Mouse (Mus musculus): ENCODE data around the gene Ston2. TPM values are rescaled to one million over a fixed set of nuclear protein-coding genes. Genes with fewer than 3 reads are reported as not detected.
A peak's percentile ranks its signal among the peaks of the same experiment; 100 is the strongest.
"Not testable (repeated sequence)": the region's sequence is repeated elsewhere in the genome, so short reads cannot be mapped to it uniquely, and the experiment has no call there.

The Ston2 gene
- polyA plus RNA-seq, 1 experiment from 2014 or later = 6.8 TPM

DNA sequence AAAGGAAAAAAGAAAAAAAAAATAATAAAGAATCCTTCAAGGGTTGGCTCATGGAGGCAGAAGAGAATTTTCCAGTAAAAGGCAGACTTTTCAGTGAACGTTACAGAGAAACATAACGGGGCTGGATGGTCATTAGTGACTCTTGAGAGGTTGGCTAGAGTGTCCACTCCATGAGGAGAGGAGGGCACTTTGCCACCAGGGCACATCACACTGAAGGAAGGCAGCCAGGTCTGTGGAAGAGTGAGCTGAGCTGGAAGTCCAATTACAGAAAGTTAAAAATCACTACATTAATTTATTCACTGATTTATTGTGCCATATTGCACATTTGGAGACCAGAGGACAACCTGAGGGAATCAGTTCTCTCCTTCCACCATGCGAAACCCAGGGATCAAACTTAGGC is 28.4 kb downstream of the Ston2 start:
- Histone ChIP-seq H3K4me3 (no peak overlapping the region), H3K4me1 (replicated peaks) (peaks cover 11% of the 10 kb centered on the region), H3K36me3 (no peaks in the 10 kb centered on the region), H3K4me2 (no peak overlapping the region), H3K27ac (replicated peaks) (no peak overlapping the region), H3K9me3 (no peaks in the 10 kb centered on the region), H3K27me3 (no peaks in the 10 kb centered on the region), H3K9ac (no peak overlapping the region)
- 83% methylated on average over 3 of the region's 3 CpGs for WGBS
- ATAC-seq (ENCODE audit: low read depth) = no peak

DNA sequence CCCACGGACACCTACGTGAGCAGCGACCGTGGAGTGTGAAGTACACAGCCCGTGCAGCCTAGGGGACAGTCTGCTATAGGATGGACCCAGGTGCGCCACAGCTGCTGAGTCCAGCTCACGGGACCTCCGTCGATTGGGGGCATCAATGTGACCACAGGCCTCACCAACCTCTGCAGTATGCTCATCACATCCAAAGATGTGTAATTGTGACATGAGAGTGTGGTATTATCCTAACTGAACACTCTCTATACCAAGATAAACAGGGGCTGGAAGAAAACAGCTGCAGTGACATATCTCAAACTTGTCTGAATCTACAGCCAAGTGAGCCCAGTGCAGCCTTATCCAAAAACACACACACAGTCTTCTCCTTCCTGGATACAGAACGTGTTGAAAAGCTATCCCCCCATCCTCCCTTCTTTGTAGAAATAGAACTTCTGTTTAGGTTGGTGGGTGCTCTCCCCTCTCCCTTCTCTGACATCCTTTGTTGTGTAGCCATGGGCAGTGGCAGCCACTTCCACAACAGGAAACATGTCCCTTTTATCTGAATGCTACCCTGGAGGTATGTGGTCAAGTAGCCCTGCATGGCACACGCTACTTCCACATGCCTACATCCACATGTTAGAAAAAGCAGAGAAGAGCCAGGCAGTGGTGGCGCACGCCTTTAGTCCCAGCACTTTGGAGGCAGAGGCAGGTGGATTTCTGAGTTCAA is 30.2 kb downstream of the Ston2 start:
- WGBS = 76% methylated on average over 13 of the region's 13 CpGs

GRCm38 (mm10) chr12:91756562-91757166 is 31.5 kb downstream of the Ston2 start:
- H3K36me3 ChIP-seq = no peaks in the 10 kb centered on the region
- H3K9me3 ChIP-seq = no peaks in the 10 kb centered on the region
- H3K4me3 ChIP-seq = no peak overlapping the region
- H3K27me3 ChIP-seq = no peaks in the 10 kb centered on the region
- H3K27ac ChIP-seq (replicated peaks) = no peak overlapping the region
- no peak overlapping the region for H3K9ac ChIP-seq
- no peaks in the 10 kb centered on the region for H3K4me1 ChIP-seq (replicated peaks)
- H3K4me2 ChIP-seq = no peak overlapping the region
- no peak for ATAC-seq (ENCODE audit: low read depth)
- WGBS = 58% methylated on average over 5 of the region's 5 CpGs

More for the DNA sequence above, 30.2 kb downstream of the Ston2 start:
- Histone ChIP-seq H3K4me2 (no peak overlapping the region), H3K9me3 (no peaks in the 10 kb centered on the region), H3K36me3 (no peaks in the 10 kb centered on the region), H3K27ac (replicated peaks) (no peak overlapping the region), H3K9ac (no peak overlapping the region), H3K4me1 (replicated peaks) (no peaks in the 10 kb centered on the region), H3K27me3 (no peaks in the 10 kb centered on the region), H3K4me3 (no peak overlapping the region)
- no peak for ATAC-seq (ENCODE audit: low read depth)

DNA sequence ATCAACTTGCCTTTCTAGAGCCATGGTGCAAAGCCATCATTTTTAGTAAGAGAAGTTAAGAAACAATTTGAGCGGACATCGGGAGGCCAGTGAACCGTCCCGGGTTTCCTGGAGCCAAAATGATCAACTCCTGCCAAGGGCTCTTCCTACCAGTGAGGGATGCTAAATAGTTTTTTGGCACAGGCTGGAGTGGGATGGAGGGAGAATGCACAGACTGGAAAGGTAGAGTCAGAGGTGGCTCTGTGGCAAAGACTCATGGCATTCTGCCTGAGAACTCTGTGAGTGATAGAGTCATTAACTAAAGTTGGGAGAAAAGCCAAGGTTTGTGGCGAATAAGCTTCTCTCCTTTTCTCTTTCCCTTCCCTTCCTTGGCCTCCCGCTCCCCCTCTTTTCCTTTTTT is 33.6 kb downstream of the Ston2 start:
- H3K4me3 ChIP-seq = no peak overlapping the region
- WGBS = 80% methylated on average over 6 of the region's 6 CpGs
- H3K36me3 ChIP-seq = no peaks in the 10 kb centered on the region
- no peak for ATAC-seq (ENCODE audit: low read depth)
- peaks cover 12% of the 10 kb centered on the region for H3K4me1 ChIP-seq (replicated peaks)
- H3K27ac ChIP-seq (replicated peaks) = no peak overlapping the region
- no peaks in the 10 kb centered on the region for H3K9me3 ChIP-seq
- H3K4me2 ChIP-seq = no peak overlapping the region
- no peaks in the 10 kb centered on the region for H3K27me3 ChIP-seq
- H3K9ac ChIP-seq = no peak overlapping the region

DNA sequence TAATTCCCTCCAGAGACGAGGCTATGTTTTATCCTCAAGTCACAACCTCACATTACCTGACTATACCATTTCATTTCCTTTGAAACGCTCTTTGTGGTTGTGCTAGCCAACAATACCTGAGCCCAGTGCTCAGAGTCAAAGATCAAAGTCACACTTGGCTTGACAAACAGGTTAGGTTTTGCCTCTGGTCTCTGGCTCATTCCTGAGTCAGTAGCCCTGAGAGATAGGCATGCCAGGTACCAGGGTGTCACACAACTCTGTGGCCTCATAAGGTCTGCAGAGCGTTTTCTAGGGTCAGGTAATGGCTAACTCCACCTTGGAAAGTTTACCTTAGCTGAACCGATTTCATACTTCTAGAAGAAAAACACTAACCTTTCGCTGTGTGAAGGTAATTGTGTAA is 35.5 kb downstream of the Ston2 start:
- Histone ChIP-seq H3K9ac (no peak overlapping the region), H3K36me3 (no peaks in the 10 kb centered on the region), H3K4me2 (no peak overlapping the region), H3K4me3 (no peak overlapping the region), H3K27me3 (no peaks in the 10 kb centered on the region), H3K27ac (replicated peaks) (no peak overlapping the region), H3K9me3 (no peaks in the 10 kb centered on the region), H3K4me1 (replicated peaks) (peaks cover 31% of the 10 kb centered on the region)
- 92% methylated on average over 5 of the region's 5 CpGs for WGBS
- ATAC-seq (ENCODE audit: low read depth) = no peak

- no peak for ATAC-seq (ENCODE audit: low read depth)
- no peak overlapping the region for H3K4me2 ChIP-seq
- no peaks in the 10 kb centered on the region for H3K27me3 ChIP-seq
- no peaks in the 10 kb centered on the region for H3K36me3 ChIP-seq
- H3K9ac ChIP-seq = no peak overlapping the region
- H3K4me1 ChIP-seq (replicated peaks) = peaks cover 34% of the 10 kb centered on the region
- no peak overlapping the region for H3K27ac ChIP-seq (replicated peaks)
- no peaks in the 10 kb centered on the region for H3K9me3 ChIP-seq
- WGBS = 89% methylated on average over 13 of the region's 13 CpGs
- no peak overlapping the region for H3K4me3 ChIP-seq
These were observed 36.1 kb downstream of the Ston2 start for GRCm38 (mm10) chr12:91751893-91752597.

DNA sequence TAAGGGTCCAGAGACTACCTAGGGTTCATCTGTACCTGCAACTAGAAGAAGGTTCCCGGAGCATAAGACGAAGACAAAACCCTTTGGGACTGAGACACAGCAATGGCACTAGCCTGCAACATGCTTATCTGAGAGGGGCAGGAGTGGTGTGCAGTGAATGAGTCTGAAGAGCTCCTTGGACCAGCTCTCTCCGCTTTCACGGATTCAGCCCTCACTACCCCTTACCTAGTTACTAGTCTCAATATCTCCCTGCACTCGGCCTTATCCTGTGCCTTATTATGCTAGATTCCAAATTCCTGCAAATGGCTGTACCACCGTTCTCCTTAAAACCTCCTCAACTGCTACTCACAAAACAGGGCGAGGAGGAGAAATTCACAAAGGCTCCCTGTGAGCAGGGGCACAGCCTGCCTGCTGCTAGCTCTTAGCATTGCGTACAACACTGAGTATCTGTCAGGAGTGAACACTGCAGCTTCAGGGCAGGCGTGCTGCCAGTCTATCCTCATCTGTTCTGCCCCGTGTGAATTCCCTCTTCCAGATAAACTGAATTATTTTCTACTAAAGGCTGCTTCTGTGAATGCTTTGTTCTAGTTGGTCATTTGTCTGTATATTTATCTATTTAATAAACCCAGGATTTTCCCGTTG is 38.5 kb downstream of the Ston2 start:
- H3K27ac ChIP-seq (replicated peaks) = peak overlapping the region; percentile 70
- no peak overlapping the region for H3K9ac ChIP-seq
- no peak overlapping the region for H3K4me2 ChIP-seq
- H3K27me3 ChIP-seq = no peaks in the 10 kb centered on the region
- H3K36me3 ChIP-seq = no peaks in the 10 kb centered on the region
- no peaks in the 10 kb centered on the region for H3K9me3 ChIP-seq
- peaks cover 44% of the 10 kb centered on the region for H3K4me1 ChIP-seq (replicated peaks)
- H3K4me3 ChIP-seq = no peak overlapping the region
- peak; percentile 85 for ATAC-seq (ENCODE audit: low read depth)
- 65% methylated on average over 11 of the region's 11 CpGs for WGBS

DNA sequence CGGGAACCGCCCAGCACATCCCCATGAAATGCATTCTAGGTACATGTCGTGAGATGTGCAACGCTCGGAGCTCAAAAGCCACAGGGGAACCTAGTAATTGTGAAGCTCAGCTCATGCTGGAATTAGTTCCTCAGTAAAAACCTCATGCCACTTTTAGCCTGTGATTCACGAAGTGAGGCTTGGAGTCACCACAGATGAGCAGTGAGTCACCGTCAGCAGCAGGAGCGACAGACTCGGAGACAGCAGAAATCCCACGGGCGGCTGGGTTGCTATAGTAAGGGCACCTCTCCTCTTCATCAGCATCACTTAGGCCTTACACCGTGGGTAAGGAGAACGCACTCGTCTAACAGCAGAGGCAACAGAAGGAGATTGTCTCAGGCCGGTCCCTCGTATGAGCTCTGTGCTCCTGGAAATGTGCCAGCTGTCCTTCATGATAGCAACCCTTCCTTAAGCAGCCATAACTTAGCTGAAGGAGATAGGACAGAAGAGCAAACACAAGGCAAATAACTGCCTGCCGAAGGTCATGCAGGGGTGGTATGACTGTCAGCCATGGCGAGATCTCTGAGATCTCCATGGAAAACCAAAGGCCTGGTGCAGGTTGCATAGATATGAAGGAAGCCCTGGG is 39.8 kb downstream of the Ston2 start:
- 66% methylated on average over 18 of the region's 18 CpGs for WGBS
- Histone ChIP-seq H3K9ac (no peak overlapping the region), H3K36me3 (no peaks in the 10 kb centered on the region), H3K9me3 (no peaks in the 10 kb centered on the region), H3K27ac (replicated peaks) (peak overlapping the region; percentile 46; the same call in 1 of the 2 replicates), H3K4me1 (replicated peaks) (peaks cover 48% of the 10 kb centered on the region), H3K4me3 (no peak overlapping the region), H3K4me2 (no peak overlapping the region), H3K27me3 (no peaks in the 10 kb centered on the region)
- ATAC-seq (ENCODE audit: low read depth) = no peak

DNA sequence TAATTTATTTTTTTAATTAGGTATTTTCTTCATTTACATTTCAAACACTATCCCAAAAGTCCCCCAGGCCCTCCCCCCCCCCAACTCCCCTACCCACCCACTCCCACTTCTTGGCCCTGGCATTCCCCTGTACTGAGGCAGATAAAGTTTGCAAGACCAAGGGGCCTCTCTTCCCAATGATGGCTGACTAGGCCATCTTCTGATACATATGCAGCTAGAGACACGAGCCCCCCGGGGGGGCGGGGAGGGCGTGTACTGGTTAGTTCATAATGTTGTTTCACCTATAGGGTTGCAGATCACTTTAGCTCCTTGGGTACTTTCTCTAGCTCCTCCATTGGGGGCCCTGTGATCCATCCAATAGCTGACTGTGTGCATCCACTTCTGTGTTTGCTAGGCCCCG is 41.3 kb downstream of the Ston2 start:
- not testable (repeated sequence) for H3K4me2 ChIP-seq; H3K9me3 ChIP-seq; ATAC-seq (ENCODE audit: low read depth); H3K9ac ChIP-seq; H3K4me3 ChIP-seq; H3K36me3 ChIP-seq; H3K27ac ChIP-seq (replicated peaks); H3K27me3 ChIP-seq
- WGBS = 97% methylated on average over 5 of the region's 5 CpGs
- H3K4me1 ChIP-seq (replicated peaks) = peaks cover 48% of the 10 kb centered on the region

DNA sequence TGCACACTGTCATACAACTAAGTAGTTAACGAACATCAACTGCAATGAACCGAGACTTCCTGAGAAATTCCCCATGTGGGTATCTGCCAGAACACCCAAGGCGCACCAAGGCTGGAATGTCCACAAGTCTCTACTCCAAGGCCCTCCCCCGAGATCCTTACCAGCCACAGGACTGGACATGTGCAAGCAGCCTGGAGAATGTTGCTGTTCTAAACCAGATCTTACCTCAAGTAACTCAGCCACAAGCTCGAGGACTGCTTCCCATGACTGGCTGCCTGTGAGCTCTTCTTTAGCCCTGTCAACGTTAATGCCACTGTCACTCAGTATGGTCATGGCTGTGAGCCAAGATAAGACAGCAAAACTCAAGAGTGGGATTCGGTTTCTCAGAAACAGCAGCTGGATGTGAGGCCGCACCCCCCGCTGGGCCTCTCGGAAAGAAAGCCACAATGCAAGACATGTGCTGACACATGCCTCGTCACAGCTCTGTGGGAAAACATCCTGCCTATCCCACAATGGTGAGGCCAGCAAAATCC is 42.4 kb downstream of the Ston2 start:
- H3K9ac ChIP-seq = no peak overlapping the region
- no peak for ATAC-seq (ENCODE audit: low read depth)
- WGBS = 64% methylated on average over 11 of the region's 11 CpGs
- no peak overlapping the region for H3K4me2 ChIP-seq
- no peak overlapping the region for H3K27ac ChIP-seq (replicated peaks)
- H3K9me3 ChIP-seq = no peaks in the 10 kb centered on the region
- H3K4me3 ChIP-seq = no peak overlapping the region
- no peaks in the 10 kb centered on the region for H3K27me3 ChIP-seq
- no peaks in the 10 kb centered on the region for H3K36me3 ChIP-seq
- H3K4me1 ChIP-seq (replicated peaks) = peaks cover 48% of the 10 kb centered on the region

GRCm38 (mm10) chr12:91744091-91744490 is 44.1 kb downstream of the Ston2 start:
- no peak for ATAC-seq (ENCODE audit: low read depth)
- H3K27ac ChIP-seq (replicated peaks) = no peak overlapping the region
- peaks cover 31% of the 10 kb centered on the region for H3K4me1 ChIP-seq (replicated peaks)
- no peaks in the 10 kb centered on the region for H3K9me3 ChIP-seq
- 0 out of 2 replicates have a peak, but pooled peaks cover 2% of the 10 kb centered on the region for H3K36me3 ChIP-seq
- H3K27me3 ChIP-seq = no peaks in the 10 kb centered on the region
- no peak overlapping the region for H3K4me2 ChIP-seq
- no peak overlapping the region for H3K4me3 ChIP-seq
- no peak overlapping the region for H3K9ac ChIP-seq
- 53% methylated on average over 6 of the region's 6 CpGs for WGBS

All from neural tube, embryonic 13.5 days (tissue).